Mouse (Mus musculus) forebrain, embryonic 16.5 days (tissue): ENCODE data around the gene Axl. TPM values are rescaled to one million over a fixed set of nuclear protein-coding genes. Genes with fewer than 3 reads are reported as not detected.
A peak's percentile ranks its signal among the peaks of the same experiment; 100 is the strongest.

Experiments
- ATAC-seq: fragments of 200-750 bp; cut with Nextera tagmentation; 2 replicates; pipeline ENCODE4 v1.8.0; 2017; ENCODE audit warnings: mild to moderate bottlenecking, moderate library complexity
- H3K27ac ChIP-seq: fragments of 300-500 bp; sonication (generic); 2 replicates; pipeline ENCODE4 v1.5.1; 2014; ENCODE audit warnings: low read length, control low read depth
- H3K27me3 ChIP-seq: fragments of 300-500 bp; sonication (generic); replicated peaks from 2 replicates; pipeline ENCODE4 v1.6.1; 2014; ENCODE audit warnings: low read length; ENCODE audit not compliant: control insufficient read depth, insufficient read depth
- H3K36me3 ChIP-seq: fragments of 300-500 bp; sonication (generic); 2 replicates; pipeline ENCODE4 v1.6.1; 2014; ENCODE audit not compliant: control insufficient read depth, insufficient read depth
- H3K4me1 ChIP-seq: fragments of 300-500 bp; sonication (generic); replicated peaks from 2 replicates; pipeline ENCODE4 v1.6.1; 2014; ENCODE audit warnings: low read length; ENCODE audit not compliant: control insufficient read depth, insufficient read depth
- H3K4me2 ChIP-seq: fragments of 300-500 bp; sonication (generic); 2 replicates; pipeline ENCODE4 v1.6.1; 2014; ENCODE audit warnings: mild to moderate bottlenecking, low read length, control low read depth
- H3K4me3 ChIP-seq: fragments of 300-500 bp; sonication (generic); replicated peaks from 2 replicates; pipeline ENCODE4 v1.5.1; 2014; ENCODE audit warnings: mild to moderate bottlenecking, low read length, control low read depth
- H3K9ac ChIP-seq: fragments of 300-500 bp; sonication (generic); replicated peaks from 2 replicates; pipeline ENCODE4 v1.6.1; 2014; ENCODE audit warnings: low read depth, low read length, control low read depth
- H3K9me3 ChIP-seq: fragments of 300-500 bp; sonication (generic); 2 replicates; pipeline ENCODE4 v1.6.1; 2016; ENCODE audit warnings: low read length; ENCODE audit not compliant: control insufficient read depth
- WGBS: fragments of 180-500 bp; shearing (Covaris S2); extraction: QIAGEN DNeasy Blood & Tissue Kit; methylation state at CpG from one replicate; pipeline ENCODE4 v1.1.7; 2014; 5-methylcytosine and 5-hydroxymethylcytosine counted together
- polyA plus RNA-seq: library from polyadenylated mRNA; unstranded; fragments of >200 nt; fragmentation: Nextera tagmentation; extraction: Ambion mirVana; gene quantifications from 2 replicates; pipeline ENCODE4 v1.2.1, GENCODE M21; 2015

Axl gene
- polyA plus RNA-seq = 14.6 and 15.9 TPM in 2 replicates

- Histone ChIP-seq H3K36me3 (no peaks in the 10 kb centered on the region), H3K9me3 (no peaks in the 10 kb centered on the region), H3K4me3 (peak within 1 kb of the TSS; percentile 45), H3K4me2 (peak within 1 kb of the TSS; percentile 77), H3K27me3 (no peaks in the 10 kb centered on the region), H3K9ac (peak within 1 kb of the TSS; percentile 54), H3K27ac (no peak within 1 kb of the TSS), H3K4me1 (peaks cover 19% of the 10 kb centered on the region)
- WGBS = 0% methylated on average over 24 of the region's 30 CpGs
- ATAC-seq = peak; percentile 88
Observed at GRCm38 (mm10) chr7:25788220-25789128, at the start of gene Axl. Axl (minus strand) TSS chr7:25788705.

- H3K27me3 ChIP-seq = no peaks in the 10 kb centered on the region
Observed at GRCm38 (mm10) chr7:25835188-25835891, 46.8 kb upstream of the Axl start.

GRCm38 (mm10) chr7:25831557-25832530 lies 43.3 kb upstream of the Axl start:
- Histone ChIP-seq H3K4me1 (no peaks in the 10 kb centered on the region), H3K27ac (no peak overlapping the region), H3K9me3 (no peaks in the 10 kb centered on the region), H3K4me2 (no peak overlapping the region), H3K36me3 (no peaks in the 10 kb centered on the region), H3K27me3 (no peaks in the 10 kb centered on the region), H3K9ac (no peak overlapping the region), H3K4me3 (no peak overlapping the region)
- 86% methylated on average over 10 of the region's 10 CpGs for WGBS
- no peak for ATAC-seq

More at GRCm38 (mm10) chr7:25835188-25835891, 46.8 kb upstream of the Axl start:
- Histone ChIP-seq H3K36me3 (no peaks in the 10 kb centered on the region), H3K27ac (no peak overlapping the region), H3K4me2 (no peak overlapping the region), H3K9ac (no peak overlapping the region), H3K4me3 (no peak overlapping the region), H3K9me3 (no peaks in the 10 kb centered on the region), H3K4me1 (no peaks in the 10 kb centered on the region)
- WGBS = 87% methylated on average over 10 of the region's 10 CpGs
- ATAC-seq = no peak

- H3K4me1 ChIP-seq = no peaks in the 10 kb centered on the region
- H3K27me3 ChIP-seq = no peaks in the 10 kb centered on the region
- no peaks in the 10 kb centered on the region for H3K36me3 ChIP-seq
- no peak overlapping the region for H3K9ac ChIP-seq
- no peaks in the 10 kb centered on the region for H3K9me3 ChIP-seq
- 79% methylated on average over 2 of the region's 2 CpGs for WGBS
- ATAC-seq = no peak
- no peak overlapping the region for H3K27ac ChIP-seq
- no peak overlapping the region for H3K4me3 ChIP-seq
- H3K4me2 ChIP-seq = no peak overlapping the region
Observed at GRCm38 (mm10) chr7:25830251-25830650, 41.7 kb upstream of the Axl start.

DNA sequence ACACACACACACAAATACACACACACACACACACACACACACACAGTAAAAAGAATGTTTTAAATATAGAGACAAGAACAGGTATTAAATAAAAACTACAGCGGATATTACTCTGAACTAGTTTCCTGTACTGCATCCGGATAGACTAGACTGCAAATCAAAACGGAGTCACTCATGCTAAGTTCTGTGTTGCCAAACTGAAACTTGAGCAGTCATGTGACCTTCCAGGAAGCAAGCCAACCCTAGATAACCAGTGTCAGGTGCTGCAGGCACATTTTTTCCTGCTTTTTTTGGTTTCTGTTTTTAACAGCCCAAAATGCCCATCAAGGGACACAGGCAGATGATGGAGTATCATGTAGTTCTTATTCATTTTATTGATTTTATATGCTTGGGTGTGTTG lies 38.7 kb upstream of the Axl start:
- no peaks in the 10 kb centered on the region for H3K27me3 ChIP-seq
- no peaks in the 10 kb centered on the region for H3K36me3 ChIP-seq
- no peak overlapping the region for H3K27ac ChIP-seq
- H3K4me1 ChIP-seq = no peaks in the 10 kb centered on the region
- WGBS = 71% methylated on average over 3 of the region's 3 CpGs
- no peaks in the 10 kb centered on the region for H3K9me3 ChIP-seq
- no peak overlapping the region for H3K4me2 ChIP-seq
- no peak overlapping the region for H3K9ac ChIP-seq
- no peak for ATAC-seq
- H3K4me3 ChIP-seq = no peak overlapping the region

GRCm38 (mm10) chr7:25826029-25826428 lies 37.5 kb upstream of the Axl start:
- Histone ChIP-seq H3K9ac (no peak overlapping the region), H3K4me1 (no peaks in the 10 kb centered on the region), H3K4me2 (no peak overlapping the region), H3K27ac (no peak overlapping the region), H3K27me3 (no peaks in the 10 kb centered on the region), H3K36me3 (no peaks in the 10 kb centered on the region), H3K9me3 (no peaks in the 10 kb centered on the region), H3K4me3 (no peak overlapping the region)
- ATAC-seq = no peak
- 84% methylated on average over 6 of the region's 6 CpGs for WGBS

- Histone ChIP-seq H3K9me3 (no peaks in the 10 kb centered on the region), H3K36me3 (no peaks in the 10 kb centered on the region), H3K9ac (no peak overlapping the region), H3K27ac (no peak overlapping the region), H3K27me3 (no peaks in the 10 kb centered on the region), H3K4me1 (no peaks in the 10 kb centered on the region), H3K4me2 (no peak overlapping the region), H3K4me3 (no peak overlapping the region)
- 54% methylated on average over 9 of the region's 9 CpGs for WGBS
- ATAC-seq = no peak
Observed at GRCm38 (mm10) chr7:25825043-25825442, 36.5 kb upstream of the Axl start.

DNA sequence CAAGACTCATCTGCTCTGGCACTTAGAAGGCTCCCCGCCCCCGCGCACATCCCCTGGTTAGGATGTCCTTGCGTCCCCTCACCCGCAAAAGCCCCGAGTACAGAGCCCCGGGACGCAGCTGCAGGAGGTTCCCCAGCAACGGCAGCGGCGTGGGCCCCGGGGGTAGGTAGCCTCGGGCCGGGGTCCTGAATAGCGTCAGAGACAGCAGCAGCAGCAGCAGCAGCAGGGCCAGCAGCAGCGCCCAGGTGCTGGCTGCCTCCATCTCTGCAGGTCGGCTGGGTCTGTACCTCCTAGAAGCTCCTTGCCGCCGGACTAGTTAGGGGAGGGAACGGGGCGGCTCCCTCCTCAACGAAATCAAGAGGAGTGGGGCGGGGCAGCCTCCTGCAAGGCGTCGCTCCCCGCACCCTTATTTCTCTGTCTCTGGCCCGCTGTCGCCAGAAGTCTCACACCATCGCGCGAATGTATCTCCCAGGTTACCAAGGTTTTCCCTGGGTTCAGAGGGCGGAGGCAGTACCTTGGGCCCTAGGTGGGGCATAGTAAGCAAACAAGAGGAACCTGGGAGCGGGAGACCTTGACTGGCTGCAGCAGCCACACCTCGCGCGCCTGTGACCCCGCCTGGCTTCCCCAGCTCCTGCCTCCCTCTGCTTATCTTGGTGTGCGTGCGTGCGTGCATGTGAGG lies 27.9 kb upstream of the Axl start, which contains the start of gene Cyp2s1:
TSS of gene Cyp2s1 (minus strand) at position 673 of the 679 bp plus-strand sequence.
- Histone ChIP-seq H3K9ac (peak within 1 kb of the TSS; percentile 66), H3K36me3 (no peaks in the 10 kb centered on the region), H3K4me3 (peak within 1 kb of the TSS; percentile 49), H3K4me1 (peaks cover 9% of the 10 kb centered on the region), H3K27ac (no peak within 1 kb of the TSS), H3K27me3 (peaks cover 7% of the 10 kb centered on the region; the same call in 1 of the 2 replicates), H3K9me3 (no peaks in the 10 kb centered on the region), H3K4me2 (peak within 1 kb of the TSS; percentile 87)
- ATAC-seq = peak; percentile 50
- WGBS = under 1% methylated on average over 40 of the region's 40 CpGs
